Mouse (Mus musculus) small intestine, adult 2 months (tissue): ENCODE data around the gene Zdhhc24.

Experiments used
- CTCF ChIP-seq: fragments of 200-500 bp; IDR thresholded peaks from 2 replicates; pipeline ENCODE4 v1.5.1; 2012; ENCODE audit warnings: low read depth, mild to moderate bottlenecking, control low read depth, inconsistent platforms, low read length, moderate library complexity, mixed read lengths; ENCODE audit not compliant: insufficient replicate concordance, insufficient read length; ENCODE audit errors: extremely low read depth
- POLR2A ChIP-seq: fragments of 200-500 bp; IDR thresholded peaks from 2 replicates; pipeline ENCODE4 v1.6.1; 2012; ENCODE audit warnings: low read depth, mild to moderate bottlenecking, control low read depth, inconsistent platforms, low read length, moderate library complexity

DNA sequence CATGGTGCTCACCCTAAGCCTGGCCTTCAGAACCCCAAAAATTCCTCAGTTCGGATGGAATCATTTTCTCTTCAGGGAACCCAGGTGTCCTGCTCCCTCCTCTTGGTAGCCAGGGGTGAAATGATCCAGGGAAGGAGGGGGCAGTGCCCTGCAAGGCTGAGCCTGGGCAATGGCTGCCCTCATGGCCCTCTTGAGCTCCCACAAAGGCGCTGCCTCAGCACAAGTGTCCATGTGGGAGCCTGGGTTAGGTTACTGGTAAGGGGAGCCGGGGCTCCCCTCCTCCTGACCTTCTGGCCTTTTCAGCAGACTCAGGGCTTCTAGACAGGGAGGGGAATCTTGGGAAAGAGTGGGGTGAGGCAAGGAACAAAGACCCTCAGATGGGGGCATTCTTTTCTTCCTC, 1.7 kb upstream of the Zdhhc24 start:
- no peak for TF ChIP-seq CTCF
- TF ChIP-seq POLR2A, result no peak
